Mouse (Mus musculus): ENCODE data around the gene Map3k10.

GRCm38 (mm10) chr7:27633166-27633565, 41.2 kb downstream of the Map3k10 start:
- TF ChIP-seq EP300 (IDR thresholded peaks at IDR 0.05; ENCODE audit: low read depth) (no peak), CTCF (IDR thresholded peaks at IDR 0.05; ENCODE audit: low read depth) (no peak)

Data from liver, postnatal 0 days (tissue).